Mouse (Mus musculus): ENCODE measurements around the gene Entpd5.
A peak's percentile ranks its signal among the peaks of the same experiment; 100 is the strongest.

Entpd5 gene

DNA sequence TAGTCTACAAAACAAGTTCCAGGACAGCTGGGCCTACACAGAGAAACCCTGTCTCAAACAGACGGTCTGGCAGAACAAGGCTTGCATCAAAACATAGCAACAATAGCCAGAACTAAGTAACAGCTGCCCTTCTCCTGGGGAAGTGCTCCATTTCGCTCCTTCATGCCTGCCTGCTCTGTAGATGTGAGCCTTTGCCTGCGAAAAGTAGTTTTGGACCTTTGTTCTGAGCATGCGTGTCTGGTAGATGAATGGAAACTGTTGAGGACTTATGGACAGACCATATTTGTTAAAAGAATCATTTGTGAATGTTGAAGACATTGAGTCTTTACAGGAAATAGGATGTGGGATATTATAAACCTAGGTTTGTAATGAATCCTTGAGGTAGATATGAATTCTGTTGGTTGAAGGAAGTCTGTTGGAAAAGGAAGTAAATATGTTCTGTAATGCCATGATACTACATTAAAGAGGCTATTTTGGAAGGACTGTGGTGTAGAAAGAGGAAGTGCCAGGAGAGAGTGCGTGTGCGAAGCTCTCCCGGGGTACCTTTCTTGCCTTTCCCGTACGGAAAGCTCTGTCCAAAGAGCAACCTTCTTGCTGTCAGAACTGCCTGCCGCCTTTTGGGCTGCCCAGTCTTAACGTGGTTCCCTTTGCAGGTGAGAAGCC lies 71.7 kb downstream of the Entpd5 start:
- DNase-seq (ENCODE audit: inconsistent ontology term): no peak

GRCm38 (mm10) chr12:84327111-84327512 lies 81.7 kb downstream of the Entpd5 start:
- DNase-seq (ENCODE audit: inconsistent ontology term): peak; percentile 77

All from Muller cell, postnatal 12 days (primary cell).